In the genomic region with DNA sequence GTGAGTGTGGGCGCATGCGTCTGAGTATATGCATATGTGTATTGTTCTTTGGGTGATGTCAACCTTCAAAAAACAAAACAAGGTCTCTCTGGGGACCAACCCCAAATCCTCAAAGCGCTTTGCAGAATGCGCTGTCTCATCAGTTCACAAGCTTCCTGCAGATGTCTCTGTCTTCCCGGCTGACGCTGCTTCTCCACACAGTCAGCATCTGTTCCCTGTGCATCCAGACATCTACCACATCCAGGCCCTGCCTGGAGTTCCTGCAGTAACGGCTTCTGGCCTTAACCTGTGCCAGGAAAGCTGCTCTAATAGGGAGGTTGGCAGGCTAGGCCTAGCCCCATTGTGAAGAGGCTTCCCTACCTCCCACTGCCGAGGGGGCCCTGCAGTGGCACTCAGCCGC, we compare ENCODE assay signal across 21 mouse cellular contexts.
DNase-seq lines count a peak whose midpoint lies in the region; ATAC-seq and TF ChIP-seq lines count a peak whose summit lies in the region.
"Had no signal": no experiment of that assay in that cellular context is flagged by ENCODE, and none has a peak within 500 bp of the region (broad histone marks: within the 10 kb centered on the region; RNA-seq: fewer than 3 reads in every experiment).

No protein-coding gene starts in this region.

- H3K27me3 ChIP-seq in hindbrain, postnatal 0 days (ENCODE audit: insufficient read depth, low read length), result no peaks in the 10 kb centered on the region
- no peaks in the 10 kb centered on the region for H3K27me3 ChIP-seq in hindbrain, embryonic 10.5 days (ENCODE audit: insufficient read depth, poor library complexity, severe bottlenecking)
- no peaks in the 10 kb centered on the region for H3K27me3 ChIP-seq in cerebellum, adult 2 months (ENCODE audit: control insufficient read depth, insufficient read depth, low read length)
- H3K27me3 ChIP-seq in liver, embryonic 12.5 days (replicated peaks), result no peaks in the 10 kb centered on the region
- H3K27me3 ChIP-seq: forebrain, embryonic 12.5 days; neural tube, embryonic 12.5 days had no signal

- WGBS in hindbrain, postnatal 0 days, result 59% methylated on average over 9 of the region's 9 CpGs
- WGBS in hindbrain, embryonic 10.5 days, result 78% methylated on average over 9 of the region's 9 CpGs
- 26% methylated on average over 9 of the region's 9 CpGs for WGBS in cerebellum, adult 2 months
- 73% methylated on average over 9 of the region's 9 CpGs for whole genome bisulfite sequencing in liver, embryonic 12.5 days (ENCODE audit: insufficient replicate concordance)

- DNase-seq in hindbrain, postnatal 0 days (ENCODE audit: low spot score), result peak; percentile 31
- no peak for DNase-seq in hindbrain, embryonic 10.5 days (ENCODE audit: low spot score)
- peak; percentile 11 to 34 for DNase-seq in frontal cortex, adult 2 months (ENCODE audit: extremely low spot score in 1 of 2, low spot score in 1 of 2)
- DNase-seq in layer of hippocampus, postnatal 10 days (ENCODE audit: low spot score in 2 of 2), result peak; percentile 23 to 25
- peak; percentile 45 to 48 for DNase-seq in right cerebral cortex, postnatal 10 days (ENCODE audit: low spot score in 2 of 2)
- DNase-seq in cerebellum, adult 2 months, result no peak
- DNase-seq in lung, postnatal 36 days, result no peak
- DNase-seq: adrenal gland, postnatal 25 days; B cell, adult 2 months; cerebellum, postnatal 36 days; gastrocnemius, postnatal 10 days; kidney, adult 8-10 months; thymus, adult 2 months had no signal

- no peak overlapping the region for H3K4me2 ChIP-seq in hindbrain, postnatal 0 days (ENCODE audit: low read depth, low read length)
- H3K4me2 ChIP-seq in liver, embryonic 12.5 days, result no peak overlapping the region
- H3K4me2 ChIP-seq: forebrain, embryonic 12.5 days; limb, embryonic 12.5 days; neural tube, embryonic 12.5 days had no signal

- TF ChIP-seq CTCF in hindbrain, postnatal 0 days (IDR thresholded peaks at IDR 0.05; ENCODE audit: low read depth), result no peak
- TF ChIP-seq CTCF in cerebellum, adult 2 months (IDR thresholded peaks at IDR 0.05; ENCODE audit: borderline replicate concordance, insufficient read depth, low read depth, low read length), result no peak

- ATAC-seq in hindbrain, postnatal 0 days, result no peak
- no peak for ATAC-seq in liver, embryonic 12.5 days
- ATAC-seq: activated CD4-positive, CD25-positive, alpha-beta regulatory T cell, adult 4 months; inflammation-experienced regulatory T-cells, adult 6 months; lung, postnatal 0 days had no signal

- no peaks in the 10 kb centered on the region for H3K36me3 ChIP-seq in hindbrain, postnatal 0 days (ENCODE audit: insufficient read depth, low read length)
- H3K36me3 ChIP-seq in hindbrain, embryonic 10.5 days, result no peaks in the 10 kb centered on the region
- H3K36me3 ChIP-seq in liver, embryonic 12.5 days, result no peaks in the 10 kb centered on the region
- H3K36me3 ChIP-seq: forebrain, embryonic 12.5 days; limb, embryonic 12.5 days; neural tube, embryonic 12.5 days had no signal

- no peak overlapping the region for H3K27ac ChIP-seq in hindbrain, postnatal 0 days
- H3K27ac ChIP-seq in hindbrain, embryonic 10.5 days, result no peak overlapping the region
- no peak overlapping the region for H3K27ac ChIP-seq in cerebellum, adult 2 months (ENCODE audit: insufficient read depth, low read length)
- no peak overlapping the region for H3K27ac ChIP-seq in liver, embryonic 12.5 days
- H3K27ac ChIP-seq: forebrain, embryonic 12.5 days; limb, embryonic 12.5 days; liver, embryonic 14.5 days; neural tube, embryonic 12.5 days had no signal

- H3K9ac ChIP-seq in hindbrain, postnatal 0 days (replicated peaks; ENCODE audit: low read length), result no peak overlapping the region
- no peak overlapping the region for H3K9ac ChIP-seq in liver, embryonic 12.5 days
- H3K9ac ChIP-seq: forebrain, embryonic 12.5 days; limb, embryonic 12.5 days; liver, embryonic 14.5 days; neural tube, embryonic 12.5 days had no signal

- TF ChIP-seq POLR2A in cerebellum, adult 2 months (IDR thresholded peaks at IDR 0.05; ENCODE audit: borderline replicate concordance, insufficient read depth, low read length), result no peak

- H3K9me3 ChIP-seq in hindbrain, postnatal 0 days (ENCODE audit: low read length), result no peaks in the 10 kb centered on the region
- no peaks in the 10 kb centered on the region for H3K9me3 ChIP-seq in hindbrain, embryonic 10.5 days
- H3K9me3 ChIP-seq in liver, embryonic 12.5 days (replicated peaks), result no peaks in the 10 kb centered on the region
- H3K9me3 ChIP-seq: forebrain, embryonic 12.5 days; limb, embryonic 12.5 days; neural tube, embryonic 12.5 days had no signal

- H3K4me1 ChIP-seq in hindbrain, postnatal 0 days (ENCODE audit: insufficient read depth, low read length), result no peaks in the 10 kb centered on the region
- H3K4me1 ChIP-seq in hindbrain, embryonic 10.5 days (replicated peaks), result no peaks in the 10 kb centered on the region
- H3K4me1 ChIP-seq in cerebellum, adult 2 months (ENCODE audit: control insufficient read depth, insufficient read depth, low read length), result no peaks in the 10 kb centered on the region
- H3K4me1 ChIP-seq in liver, embryonic 12.5 days, result no peaks in the 10 kb centered on the region
- H3K4me1 ChIP-seq: forebrain, embryonic 12.5 days; limb, embryonic 12.5 days; neural tube, embryonic 12.5 days had no signal

- H3K4me3 ChIP-seq in hindbrain, postnatal 0 days (ENCODE audit: low read length), result no peak overlapping the region
- H3K4me3 ChIP-seq in hindbrain, embryonic 10.5 days, result no peak overlapping the region
- H3K4me3 ChIP-seq in cerebellum, adult 2 months (replicated peaks; ENCODE audit: insufficient read depth, low read depth, low read length), result no peak overlapping the region
- H3K4me3 ChIP-seq in liver, embryonic 12.5 days, result no peak overlapping the region
- H3K4me3 ChIP-seq: forebrain, embryonic 12.5 days; limb, embryonic 12.5 days; neural tube, embryonic 12.5 days had no signal

Comparison
In these comparisons a context has a peak if more than half of its experiments do, and no peak if none do; other contexts are left out.
1. DNase-seq: peak in hindbrain, postnatal 0 days (single experiment), frontal cortex, adult 2 months (2 of 2), layer of hippocampus, postnatal 10 days (2 of 2) and right cerebral cortex, postnatal 10 days (2 of 2); none in hindbrain, embryonic 10.5 days (single experiment), cerebellum, adult 2 months (0 of 2) and lung, postnatal 36 days (single experiment).